Mouse (Mus musculus) gastrocnemius, adult 18-20 months (tissue): ENCODE results near the gene Ttll9. TPM values are rescaled to one million over a fixed set of nuclear protein-coding genes. Genes with fewer than 3 reads are reported as not detected.

Experiments
- DNase-seq: peaks from one replicate; pipeline ENCODE4 v3.0.0; 2021; ENCODE audit warnings: low spot score
- total RNA-seq, 2 experiments: library from RNA; stranded (reverse); gene quantifications; 2 replicates each; pipeline ENCODE4 v1.2.3; 2021

Gene Ttll9
- total RNA-seq, 2 experiments from 2014 or later, result not detected

DNA sequence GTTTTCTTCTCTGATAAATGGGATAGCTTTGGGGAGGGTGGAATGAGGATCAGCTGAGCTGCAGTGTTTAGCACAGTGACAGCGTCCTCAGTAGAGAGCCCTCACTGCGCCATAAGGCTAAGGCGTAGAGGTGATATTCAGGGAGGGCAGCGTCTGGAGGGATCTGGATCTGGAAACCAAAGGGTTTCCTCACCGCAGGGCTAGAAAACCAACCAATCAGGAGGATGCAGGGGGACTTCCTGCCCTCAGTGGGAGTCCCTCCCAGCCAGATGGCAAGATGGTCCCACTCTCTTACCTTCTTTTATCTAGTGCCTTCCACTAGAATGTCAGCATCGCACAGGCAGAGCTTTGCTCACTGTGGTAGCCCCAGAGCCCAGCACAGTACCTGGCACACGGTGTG lies 20.5 kb upstream of the Ttll9 start:
- no peak for DNase-seq

DNA sequence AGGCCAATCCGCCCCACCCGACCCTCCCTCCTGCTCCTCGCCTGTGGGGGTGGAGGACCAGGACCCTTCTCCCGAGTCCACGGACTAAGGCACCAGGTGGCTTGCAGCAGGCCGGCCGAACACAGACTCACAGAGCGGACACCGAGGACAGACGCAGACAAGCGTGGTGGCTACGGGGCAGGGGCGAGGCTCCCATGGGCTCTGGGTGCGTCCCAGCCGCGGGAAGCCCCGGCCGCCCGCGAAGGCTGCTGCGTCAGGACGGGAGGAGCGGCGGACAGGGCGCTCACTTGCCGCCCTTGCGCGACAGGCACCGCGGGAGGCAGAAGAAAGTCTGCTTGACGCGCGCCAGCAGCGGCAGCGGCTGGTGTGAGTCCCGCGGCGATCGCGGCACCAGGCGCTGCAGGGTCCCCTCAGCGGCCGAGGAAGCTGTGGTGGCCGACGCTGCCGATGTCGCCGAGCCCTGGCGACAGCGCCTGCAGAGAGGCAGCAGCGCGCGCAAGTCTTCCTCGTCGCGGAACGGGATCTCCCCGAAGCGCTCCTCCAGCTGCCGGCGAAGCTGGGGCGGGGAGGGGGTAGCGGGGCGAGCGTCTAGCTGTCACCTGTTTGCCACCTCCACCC lies 19.3 kb upstream of the Ttll9 start:
- no peak for DNase-seq

DNA sequence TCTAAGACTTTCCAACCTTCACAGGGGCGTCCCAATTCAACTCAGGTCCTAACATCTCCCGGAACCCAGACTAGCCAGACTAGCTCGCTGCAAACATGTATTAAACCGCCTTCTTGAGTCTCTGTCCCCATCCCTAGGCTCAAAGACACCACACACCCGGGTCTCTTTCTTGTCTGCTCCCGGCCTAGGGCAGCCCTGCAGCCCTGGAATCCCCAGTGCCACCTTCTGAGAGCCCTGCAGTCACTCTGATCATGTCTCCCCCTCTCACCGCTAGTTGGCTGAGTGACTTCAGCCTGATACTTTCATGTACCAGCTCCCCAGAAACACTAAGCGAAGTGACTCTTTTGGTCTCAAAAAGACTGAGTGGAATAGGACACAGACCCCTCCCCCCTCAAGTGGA lies 18.7 kb upstream of the Ttll9 start:
- DNase-seq, result no peak

DNA sequence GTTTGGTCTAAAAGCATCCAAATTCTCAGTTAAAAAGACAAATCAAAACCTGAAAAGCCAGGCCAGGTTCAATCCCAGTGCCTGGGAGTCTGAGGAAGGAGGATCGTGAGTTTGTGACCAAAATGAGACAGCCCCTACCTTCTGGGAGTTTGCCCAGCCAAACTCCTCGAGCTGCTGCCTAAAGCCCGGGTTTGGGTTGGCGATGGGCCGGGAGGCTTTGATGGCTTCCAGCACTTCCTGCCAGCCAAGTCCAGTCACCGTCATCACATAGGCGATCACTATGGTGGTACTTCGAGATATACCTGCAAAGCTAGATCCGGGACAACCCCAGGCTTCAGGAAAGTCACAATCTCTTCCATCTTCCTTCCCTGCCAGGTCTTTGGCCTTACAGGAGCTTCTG lies 18.3 kb upstream of the Ttll9 start:
- no peak for DNase-seq

DNA sequence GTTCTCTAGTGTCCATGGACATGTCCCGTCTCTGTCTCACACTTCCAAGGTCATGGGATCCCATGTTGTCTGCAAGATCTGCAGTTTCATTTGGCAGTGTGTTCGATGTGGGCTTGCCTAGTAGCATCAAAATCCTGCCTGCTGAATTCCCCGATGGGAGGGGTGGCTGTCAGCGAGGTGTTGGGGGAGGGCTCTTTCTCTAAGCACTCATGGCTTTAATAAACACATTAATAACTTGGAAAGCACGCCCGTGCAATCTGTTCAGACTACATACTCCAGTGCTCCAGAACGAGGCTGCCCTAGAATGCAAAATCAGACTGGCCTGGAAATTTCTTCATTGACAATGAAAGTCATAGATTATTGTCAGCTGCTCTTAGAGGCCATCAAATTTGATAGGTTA lies 15.2 kb upstream of the Ttll9 start:
- no peak for DNase-seq

DNA sequence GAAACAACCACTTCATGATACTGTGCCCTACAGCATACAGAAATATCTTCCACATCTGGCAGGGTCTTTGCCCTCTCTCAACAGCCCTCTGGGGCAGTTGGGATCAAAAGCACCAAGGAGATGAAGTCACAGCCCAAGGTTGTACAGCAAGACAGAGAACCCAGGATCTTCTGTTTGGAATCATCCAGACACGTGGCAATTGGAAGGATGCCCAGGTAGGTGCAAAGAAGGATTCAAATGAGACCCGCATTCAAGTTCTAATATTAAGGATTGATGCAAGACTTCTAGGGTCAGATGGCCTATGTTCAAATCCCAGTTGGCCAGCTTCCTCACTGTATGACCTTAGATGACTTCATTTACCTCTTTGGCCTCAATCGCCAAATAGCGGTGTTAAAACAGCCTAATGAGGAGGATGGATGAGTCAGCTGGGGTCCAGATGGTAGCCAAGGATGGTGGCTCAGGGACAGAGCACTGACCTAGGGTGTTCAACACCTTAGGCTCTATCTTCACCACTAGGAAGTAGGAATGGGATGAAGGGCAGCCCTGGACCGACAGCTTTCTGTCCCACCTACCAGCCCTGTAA lies 13.8 kb upstream of the Ttll9 start:
- no peak for DNase-seq

DNA sequence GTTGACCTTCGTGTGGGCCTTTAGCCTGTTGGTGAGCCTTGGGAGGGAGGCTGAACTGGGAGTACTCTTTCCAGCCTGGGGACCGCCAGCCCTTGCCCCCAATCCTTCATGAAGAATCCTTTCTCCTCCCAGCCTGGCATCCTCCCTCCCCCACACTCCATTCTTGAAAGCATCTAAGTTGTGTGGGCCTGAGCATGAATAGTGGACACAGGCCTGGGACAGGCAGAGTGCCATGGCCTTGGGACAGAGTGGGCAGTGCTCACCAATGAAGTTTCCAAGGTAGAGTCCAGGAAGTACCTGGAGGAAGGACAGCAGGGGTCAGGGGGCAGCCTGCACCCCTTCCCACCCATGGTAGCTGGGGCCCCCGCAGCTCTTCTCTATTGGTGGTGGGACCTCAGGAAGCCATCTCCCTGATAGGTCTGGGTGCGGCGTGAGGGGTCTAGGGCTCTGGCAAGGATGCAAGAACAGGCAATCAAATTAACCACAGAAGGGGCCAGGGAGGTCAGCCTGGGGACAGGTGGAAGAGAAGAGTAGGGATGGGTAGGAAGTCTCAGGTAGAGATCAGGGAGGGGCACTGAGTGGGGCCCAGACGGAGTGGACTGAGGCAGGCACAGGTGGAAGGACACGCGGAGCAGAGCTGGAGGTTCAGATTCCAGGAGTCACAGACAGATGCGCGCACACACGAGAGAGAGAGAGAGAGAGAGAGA lies 11.8 kb upstream of the Ttll9 start:
- DNase-seq, result no peak

DNA sequence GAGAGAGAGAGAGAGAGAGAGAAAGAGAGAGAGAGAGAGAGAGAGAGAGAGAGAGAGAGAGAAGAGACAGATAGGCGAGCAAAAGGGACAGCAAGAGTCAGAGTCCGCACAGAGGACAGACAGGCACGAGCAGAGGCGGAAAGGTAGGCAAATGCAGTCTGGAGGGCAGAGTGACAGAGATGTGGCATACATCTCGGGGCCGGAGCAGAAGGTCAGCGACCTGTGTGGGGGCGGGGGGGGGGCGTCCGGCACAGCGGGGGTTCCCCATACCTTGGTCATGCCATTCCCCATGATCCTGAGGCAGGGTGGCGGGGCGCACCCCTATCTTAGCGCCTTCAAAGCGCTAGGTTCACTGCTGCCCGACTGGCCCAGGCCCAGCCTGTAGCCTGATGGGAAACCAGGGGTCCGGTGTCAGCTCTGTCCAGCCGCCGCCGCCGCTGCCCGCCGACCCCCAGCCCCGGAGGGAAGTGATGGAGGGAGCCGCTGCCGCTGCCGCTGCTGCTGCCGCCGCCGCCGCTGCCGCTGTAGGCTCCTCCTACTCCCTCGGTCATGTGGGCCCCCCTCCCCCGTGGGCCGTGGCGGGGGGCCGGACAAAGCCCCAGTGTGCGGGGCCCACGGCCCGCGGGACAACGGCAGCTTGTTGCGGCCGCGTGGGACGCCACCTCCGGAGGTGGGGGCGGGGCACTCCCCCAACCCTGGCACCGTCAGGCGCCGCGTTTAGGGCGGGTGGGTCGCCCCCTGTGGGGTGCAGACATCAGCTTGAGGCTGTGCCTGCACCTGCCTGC lies 11.0 kb upstream of the Ttll9 start, which contains the start of gene Dusp15:
Dusp15 (minus strand) TSS at position 634 of the 785 bp plus-strand sequence.
- DNase-seq, result no peak

DNA sequence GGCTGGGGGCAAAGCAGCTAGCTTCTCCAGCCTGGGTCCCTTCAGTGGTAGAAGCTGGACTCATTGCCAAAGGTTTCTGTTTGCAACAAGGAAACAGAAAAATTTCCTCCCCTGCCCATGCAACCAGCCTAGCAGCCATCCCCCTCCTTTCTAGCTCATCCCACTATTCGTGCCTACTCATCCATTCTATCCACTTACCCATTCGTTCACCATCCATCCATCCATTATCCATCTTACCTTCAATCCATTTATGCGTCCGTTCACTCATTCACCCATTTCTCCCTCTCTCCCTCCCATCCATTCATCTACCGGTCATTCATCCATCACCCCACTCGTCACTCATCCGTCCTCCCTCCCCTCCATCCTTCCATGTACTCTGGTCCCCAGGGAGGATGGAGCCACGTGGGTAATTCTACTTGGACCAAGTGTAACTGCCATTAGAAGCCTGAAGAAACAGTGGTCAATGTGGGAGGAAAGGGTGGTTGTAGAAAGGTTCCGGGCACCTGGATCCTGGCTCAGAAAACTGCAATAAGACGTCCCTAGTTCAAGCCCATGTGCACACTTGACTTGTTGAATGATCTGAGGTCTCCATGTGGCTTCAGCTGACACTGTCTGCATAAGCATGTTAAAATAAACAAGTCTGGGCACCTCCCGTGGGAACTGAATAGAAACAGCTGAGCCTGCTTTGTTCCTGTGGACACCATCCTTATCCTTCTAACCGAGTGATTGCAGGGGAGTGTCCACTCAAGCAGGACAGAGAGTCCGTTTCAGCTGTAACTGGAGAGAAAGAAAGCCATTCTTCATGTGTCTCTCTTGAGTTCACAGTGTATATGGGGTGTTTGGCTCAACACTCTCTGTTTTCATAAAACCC lies 10.2 kb upstream of the Ttll9 start:
- DNase-seq, result no peak

DNA sequence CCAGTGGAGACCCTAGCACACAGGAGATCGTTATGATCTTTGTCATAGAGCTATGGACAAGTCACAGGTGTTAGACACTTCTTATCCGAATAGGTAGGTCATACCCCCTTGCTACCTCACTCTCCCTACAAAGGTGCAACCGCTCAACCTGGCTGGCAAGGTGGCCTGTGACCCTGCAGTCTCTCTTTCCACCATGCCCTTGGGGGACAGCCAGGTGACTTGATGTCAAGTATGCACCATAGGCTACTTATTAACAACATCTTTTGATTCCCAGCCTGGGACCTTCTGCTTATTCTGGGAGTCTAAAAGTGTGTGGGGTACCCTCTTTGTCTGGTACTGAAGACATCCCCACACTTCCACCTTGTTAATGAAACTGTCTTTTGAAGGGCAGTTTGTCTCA lies 4.2 kb upstream of the Ttll9 start:
- DNase-seq, result no peak

DNA sequence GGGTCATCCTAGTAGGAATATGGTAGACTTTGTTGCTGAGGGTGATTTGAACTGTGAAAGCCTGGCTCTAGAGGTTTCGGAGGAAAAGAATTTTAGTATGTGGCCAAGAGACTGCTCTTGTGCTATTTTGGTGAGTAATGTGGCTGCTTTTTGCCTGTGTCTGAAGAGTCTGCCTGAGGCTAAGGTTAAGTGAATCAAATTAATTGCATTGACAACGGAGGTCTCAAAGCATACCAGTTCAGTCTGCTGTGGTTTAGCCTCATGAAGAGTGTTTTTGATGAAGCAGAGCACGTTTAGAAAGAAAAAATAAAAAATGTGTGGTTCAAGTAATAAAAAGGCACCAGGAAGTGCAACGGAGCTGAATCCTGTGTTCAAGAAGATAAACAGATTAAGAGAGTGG lies 3.3 kb downstream of the Ttll9 start:
- no peak for DNase-seq

DNA sequence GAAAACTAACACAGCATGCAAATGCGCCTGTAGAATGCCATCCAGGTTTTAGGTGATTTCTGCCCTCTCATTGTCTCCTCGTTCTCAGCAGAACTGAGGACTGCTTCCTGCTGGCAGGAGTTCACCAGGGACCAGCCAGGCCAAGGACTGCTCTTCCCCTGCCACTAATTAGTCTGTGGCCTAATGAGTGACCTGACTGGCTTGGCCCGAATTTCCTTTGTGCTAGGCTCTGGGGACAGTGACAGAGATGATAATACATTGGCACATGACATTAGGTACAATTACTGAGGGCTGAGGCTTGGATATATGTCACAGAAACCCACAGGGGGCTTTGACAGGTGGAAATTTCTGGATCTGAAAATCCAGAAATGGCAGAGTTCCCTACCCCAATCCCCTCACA lies 14.7 kb downstream of the Ttll9 start:
- DNase-seq, result no peak

DNA sequence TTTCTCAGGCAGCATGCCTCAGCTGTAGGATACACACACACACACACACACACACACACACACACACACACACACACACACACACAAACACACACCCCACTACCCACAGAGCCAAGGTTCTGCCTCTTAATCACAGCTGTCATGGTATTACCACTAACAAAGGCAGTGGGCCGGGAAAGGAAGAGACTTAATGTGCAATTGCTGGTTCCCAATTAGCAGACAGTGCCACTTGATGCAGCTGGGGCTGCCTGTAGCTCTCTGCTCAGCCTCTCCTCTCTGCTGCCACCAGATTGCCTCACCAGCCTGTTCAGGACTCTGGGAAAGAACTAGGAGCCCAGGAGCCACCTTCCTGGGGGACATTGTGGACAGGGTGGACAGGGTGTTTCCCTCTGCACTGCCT lies 23.3 kb downstream of the Ttll9 start:
- no peak for DNase-seq

DNA sequence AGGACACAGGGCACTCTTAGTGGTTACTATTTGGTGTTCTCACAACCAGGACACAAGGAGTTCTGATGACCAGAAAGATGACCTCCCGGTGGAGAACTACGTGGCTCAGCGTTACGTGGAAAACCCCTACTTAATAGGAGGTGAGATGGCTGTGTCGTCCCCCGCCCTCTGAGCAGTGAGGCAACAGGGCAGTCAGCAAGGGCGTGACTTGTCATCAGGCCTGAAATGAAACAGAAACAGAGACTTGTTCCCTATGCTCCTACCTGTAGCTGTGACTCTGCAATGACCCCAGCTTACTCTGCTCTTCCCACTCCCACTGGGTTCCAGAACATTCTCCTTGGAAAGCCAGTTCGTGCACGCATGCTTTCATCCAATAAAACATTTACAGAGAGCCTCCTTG lies 29.2 kb downstream of the Ttll9 start:
- no peak for DNase-seq

DNA sequence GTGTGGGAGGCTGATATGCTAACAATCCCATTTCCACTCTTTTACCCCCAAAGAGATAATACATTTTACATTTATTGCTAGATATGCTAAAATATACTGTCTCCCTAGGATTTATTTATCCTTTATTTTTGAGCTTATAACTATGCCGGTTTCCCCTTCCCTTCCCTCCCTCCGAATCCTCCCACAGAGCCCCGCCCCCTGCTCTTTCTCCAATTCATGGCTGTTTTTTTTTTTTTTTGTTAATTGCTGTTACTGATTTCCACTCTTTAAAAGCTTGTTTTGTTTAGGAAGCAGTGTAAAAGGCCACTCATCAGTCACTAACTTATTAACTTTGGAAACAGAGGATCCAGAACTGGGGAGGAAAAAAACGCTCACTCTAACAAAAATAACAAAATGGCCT lies 34.8 kb downstream of the Ttll9 start:
- no peak for DNase-seq

DNA sequence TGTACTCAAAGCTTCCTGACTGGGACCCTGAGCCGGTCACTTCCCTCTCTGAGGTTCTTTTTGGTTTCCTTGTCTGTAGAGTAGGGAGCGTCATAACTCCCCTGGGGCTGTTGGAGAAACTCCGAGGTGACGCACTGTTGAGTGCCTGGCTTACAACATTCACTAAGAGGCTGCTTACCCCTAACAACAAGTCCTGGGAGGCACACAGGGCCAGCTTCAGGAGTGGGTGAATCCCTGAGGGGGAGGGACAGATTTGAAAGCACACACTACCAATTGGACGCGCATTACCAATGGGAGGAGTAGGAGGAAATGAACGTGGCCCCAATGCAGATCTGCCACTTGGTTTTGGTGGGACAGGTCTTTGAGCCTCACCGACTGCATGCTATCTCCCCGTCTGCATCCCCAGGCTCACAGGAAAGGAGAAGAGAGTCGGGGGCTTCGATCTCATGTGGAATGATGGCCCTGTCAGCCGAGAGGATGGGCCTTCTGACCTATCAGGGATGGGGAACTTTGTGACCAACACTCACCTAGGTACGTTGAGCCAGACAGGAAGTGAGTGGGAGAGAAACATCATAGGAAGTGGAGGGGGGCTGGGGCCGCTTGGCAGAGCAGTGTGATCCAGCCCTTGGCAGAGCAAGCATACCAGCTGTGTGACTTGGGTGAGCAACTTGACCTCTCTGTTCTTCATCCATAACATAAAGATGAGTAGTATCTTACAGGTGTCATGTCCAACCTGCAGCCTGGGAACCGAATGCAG lies 40.4 kb downstream of the Ttll9 start:
- no peak for DNase-seq

DNA sequence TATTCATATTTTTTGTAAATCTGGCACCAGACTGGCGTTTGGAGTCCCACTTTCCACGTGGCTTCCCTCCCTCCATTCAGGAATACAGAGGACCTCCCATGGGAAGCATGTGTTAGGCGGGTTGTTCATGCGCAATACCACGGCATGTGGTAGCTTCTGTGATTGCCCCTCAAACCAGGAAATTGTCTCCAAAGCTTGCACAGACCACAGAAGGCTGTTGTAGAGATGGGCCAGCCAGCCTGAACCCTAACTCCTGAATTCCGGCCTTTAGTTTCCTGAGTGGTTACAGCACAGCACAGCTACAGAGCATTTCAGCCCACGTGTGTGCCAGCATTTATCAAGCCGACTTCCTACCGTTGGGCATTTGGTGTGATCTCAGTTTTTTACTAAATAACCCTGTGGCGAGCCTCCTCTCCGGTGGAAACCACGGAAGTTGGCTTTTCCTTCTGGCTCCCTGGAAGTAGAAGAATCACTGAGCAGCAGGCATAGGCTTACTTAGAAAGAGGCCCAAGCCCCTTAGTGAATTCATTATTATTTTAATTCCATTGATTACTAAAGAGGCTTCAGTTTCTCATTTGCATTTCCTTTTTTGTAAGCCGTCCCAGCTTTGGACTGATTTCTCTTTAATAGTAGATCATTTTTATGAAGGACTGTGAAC lies 41.5 kb downstream of the Ttll9 start:
- no peak for DNase-seq

DNA sequence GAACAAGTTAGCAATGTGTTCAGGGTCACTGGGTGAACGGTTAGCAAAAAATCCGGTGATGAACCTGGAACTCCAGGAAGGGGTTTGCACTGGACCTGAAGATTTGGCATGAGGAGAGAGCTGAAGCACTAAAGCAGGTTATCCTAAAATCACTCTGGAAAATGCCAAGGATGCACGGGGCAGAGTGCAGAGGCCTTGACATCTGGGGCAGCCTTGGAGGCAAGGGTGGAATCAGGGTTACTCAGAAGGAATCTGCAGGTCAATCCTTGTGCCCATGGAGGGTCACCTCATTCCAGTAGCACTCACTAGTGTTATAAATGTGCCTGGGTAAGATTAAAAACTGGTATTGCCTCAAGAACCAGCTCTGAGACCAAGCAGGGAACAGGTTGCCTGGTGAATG lies 43.7 kb downstream of the Ttll9 start:
- DNase-seq, result no peak

DNA sequence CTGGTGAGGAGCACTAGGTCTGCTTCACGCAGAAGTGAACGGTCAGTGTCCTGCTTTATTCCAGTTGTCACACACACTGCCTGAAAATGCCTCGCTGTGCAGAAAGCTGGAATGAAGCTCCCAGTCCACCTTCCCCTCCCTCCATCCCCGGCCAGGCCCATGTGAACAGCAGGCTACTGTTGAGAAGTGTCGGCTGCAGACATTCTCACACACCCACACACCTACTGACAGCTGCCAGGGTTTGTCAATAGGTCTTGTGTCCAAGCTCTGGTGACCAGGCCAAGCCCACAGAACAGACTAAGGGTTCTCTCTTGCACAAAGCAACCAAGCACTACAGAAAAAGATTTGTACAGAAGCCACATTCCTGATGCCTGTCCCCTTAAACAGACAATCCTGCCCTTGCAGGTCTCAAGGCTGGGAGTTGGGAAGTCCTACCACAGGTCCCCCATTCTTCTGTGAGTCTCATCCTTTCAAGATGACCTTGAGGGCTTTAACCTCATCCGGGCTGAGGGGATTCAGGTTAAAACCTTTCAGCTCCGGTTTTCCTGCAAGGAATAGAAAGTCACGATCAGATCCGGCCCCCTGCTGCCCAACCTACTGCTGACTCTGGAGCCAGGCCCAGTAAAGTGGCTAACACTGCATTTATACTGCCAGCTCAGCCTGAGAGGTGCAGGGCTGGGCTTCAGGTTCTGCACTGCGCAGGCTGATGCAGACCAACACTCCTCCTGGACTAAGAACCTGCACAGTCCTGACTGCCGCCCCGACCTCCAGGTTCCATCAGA lies 47.1 kb downstream of the Ttll9 start:
- no peak for DNase-seq
